Mouse (Mus musculus) subcutaneous adipose tissue, adult 2 months (tissue): Measurements from ENCODE around the gene Smo. TPM values are rescaled to one million over a fixed set of nuclear protein-coding genes. Genes with fewer than 3 reads are reported as not detected.

Experiments used
- polyA plus RNA-seq: library from polyadenylated mRNA; depleted of rRNA; stranded (reverse); fragments of >200 nt; gene quantifications from 2 replicates; pipeline ENCODE4 v1.2.3, GENCODE M21; 2012; ENCODE audit warnings: low replicate concordance; rRNA removed

Smo gene
- 42.6 and 114 TPM in 2 replicates for polyA plus RNA-seq

DNA sequence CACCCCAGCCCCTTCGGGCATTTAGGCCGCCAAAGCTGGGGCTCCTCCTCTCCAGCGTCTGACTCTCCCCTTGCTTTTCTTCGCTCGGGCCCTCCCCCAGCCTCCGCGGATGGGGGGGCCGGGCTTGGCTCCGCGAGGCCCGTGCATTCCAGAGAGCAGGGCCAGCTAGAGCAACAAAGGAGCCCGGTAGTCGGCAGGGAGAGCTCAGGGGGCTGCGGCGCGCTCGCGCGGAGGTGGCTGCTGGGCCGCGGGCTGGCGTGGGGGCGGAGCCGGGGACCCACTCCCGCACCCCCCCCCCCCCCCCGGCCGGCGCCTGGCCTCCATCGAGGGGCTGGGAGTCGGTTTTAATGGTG, at the start of gene Smo:
Gene Smo, plus strand, starts transcription at position 168 of the 353 bp plus-strand sequence.

DNA sequence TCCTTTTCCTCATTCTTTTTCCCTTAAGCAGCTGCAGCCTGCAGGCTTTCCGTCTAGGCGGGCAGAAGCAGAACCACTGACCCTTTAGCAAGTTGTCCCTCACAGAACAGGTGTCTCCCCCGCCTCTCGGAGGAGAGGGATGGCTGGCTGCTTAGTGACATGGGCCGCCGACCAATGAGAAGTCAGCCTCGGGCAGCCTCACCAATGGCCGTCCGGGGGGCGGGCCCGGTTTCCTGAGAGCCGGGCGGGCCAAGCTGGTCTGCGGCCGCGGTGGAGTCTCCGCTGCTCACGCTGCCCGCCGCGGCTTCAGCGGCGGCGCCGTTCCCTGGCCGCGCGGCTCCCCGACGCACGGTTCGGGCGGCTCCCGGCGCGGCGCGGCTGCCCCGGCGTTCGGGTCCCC, 41.4 kb upstream of the Smo start, which contains the start of gene Tspan33:
Gene Tspan33, plus strand, starts transcription at position 270 of the 400 bp plus-strand sequence.

DNA sequence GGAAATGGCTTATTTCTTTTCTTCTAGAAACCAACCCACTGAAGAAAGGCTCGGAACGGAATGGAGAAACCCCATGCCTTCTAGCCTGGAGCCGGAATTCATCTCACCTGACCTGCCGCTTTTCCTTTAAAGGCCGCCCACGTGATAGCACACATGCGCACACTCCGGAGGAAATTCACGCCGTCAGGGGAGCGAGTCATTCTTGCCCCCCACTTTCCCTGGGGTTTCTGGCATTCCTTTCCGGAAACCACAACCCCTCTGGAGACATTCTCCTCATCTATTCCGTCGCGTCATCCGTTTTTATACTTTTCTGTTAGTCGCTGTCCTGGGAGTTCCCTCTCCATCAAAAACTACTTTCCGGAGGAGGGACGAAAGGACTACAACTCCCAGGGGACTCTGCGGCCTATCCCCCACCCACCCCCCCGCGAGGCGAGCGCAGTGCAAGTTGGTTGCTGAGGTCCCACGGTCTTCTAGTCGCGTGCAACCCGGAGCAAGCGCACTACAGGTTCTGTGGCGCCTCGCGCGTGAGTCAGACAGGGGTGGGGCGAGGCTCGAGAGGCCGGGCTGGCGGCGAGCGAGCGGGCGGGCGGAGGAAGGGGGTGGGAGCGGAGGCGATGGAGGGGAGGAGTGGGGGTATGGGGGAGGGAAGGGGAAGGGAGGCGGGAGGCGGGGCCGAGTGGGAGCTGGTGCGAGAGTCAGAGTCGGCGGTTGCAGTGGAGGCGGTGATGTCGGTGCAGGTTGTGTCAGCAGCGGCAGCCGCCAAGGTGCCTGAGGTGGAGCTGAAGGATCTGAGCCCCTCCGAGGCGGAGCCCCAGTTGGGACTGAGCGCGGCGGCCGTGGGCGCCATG, 32.7 kb downstream of the Smo start, which contains the start of gene Ahcyl2:
Gene Ahcyl2, plus strand, starts transcription at position 199 of the 848 bp plus-strand sequence.

Other genes with a start within 250 kb of the Smo start
- 24.4 and 39.2 TPM in 2 replicates for gene Kcp, start 227.6 kb upstream of the Smo start, polyA plus RNA-seq
- 20.7 and 27.3 TPM in 2 replicates for gene Irf5, start 208.9 kb upstream of the Smo start, polyA plus RNA-seq
- 52.0 and 55.6 TPM in 2 replicates for gene Tnpo3, start 125.6 kb upstream of the Smo start, polyA plus RNA-seq
- 2.0 and 4.3 TPM in 2 replicates for gene Tspan33, start 41.3 kb upstream of the Smo start, polyA plus RNA-seq
- gene Ahcyl2, start 32.5 kb downstream of the Smo start, polyA plus RNA-seq: 36.7 and 73.6 TPM in 2 replicates
- 1.7 and 4.2 TPM in 2 replicates for gene Strip2, start 181.5 kb downstream of the Smo start, polyA plus RNA-seq